Comparison of ENCODE assay signal across 7 mouse cellular contexts in the genomic region with DNA sequence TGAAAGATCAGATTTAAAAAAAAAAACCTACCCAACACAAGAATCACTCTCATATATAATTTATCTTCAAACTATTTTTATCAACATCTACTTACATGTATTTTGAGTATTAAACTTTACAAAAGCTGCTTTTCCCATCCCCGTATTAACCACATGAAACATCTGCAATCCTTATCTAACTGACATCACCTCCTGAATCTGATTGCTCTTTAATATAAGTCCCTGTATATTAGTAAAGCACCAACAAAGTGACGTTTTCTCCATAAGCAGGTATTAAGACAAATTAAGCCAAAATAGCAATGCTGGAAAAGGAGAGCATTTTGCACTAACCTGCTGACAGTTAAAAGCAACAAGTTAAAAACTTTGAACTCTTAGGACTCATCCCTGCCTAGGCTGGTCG. TPM values are rescaled to one million over a fixed set of nuclear protein-coding genes. Genes with fewer than 3 reads are reported as not detected.
A peak's percentile ranks its signal among the peaks of the same experiment; 100 is the strongest.
DNase-seq lines count a peak whose midpoint lies in the region; ATAC-seq and TF ChIP-seq lines count a peak whose summit lies in the region.

No protein-coding gene starts in this region.

- no peaks in the 10 kb centered on the region for H3K27me3 ChIP-seq in lung, postnatal 0 days (replicated peaks; ENCODE audit: insufficient read depth, low read length)
- no peaks in the 10 kb centered on the region for H3K27me3 ChIP-seq in forebrain, embryonic 10.5 days (ENCODE audit: poor library complexity, severe bottlenecking)
- H3K27me3 ChIP-seq in limb, embryonic 13.5 days = no peaks in the 10 kb centered on the region
- H3K27me3 ChIP-seq in stomach, embryonic 15.5 days (replicated peaks) = no peaks in the 10 kb centered on the region

- DNase-seq in lung, postnatal 0 days (ENCODE audit: low spot score) = no peak
- no peak for DNase-seq in lung, postnatal 10 days
- DNase-seq in forebrain, embryonic 10.5 days (ENCODE audit: extremely low spot score, low spot score) = no peak
- DNase-seq in adipocyte (ENCODE audit: low spot score) = no peak

- TF ChIP-seq CTCF in lung, postnatal 0 days (IDR thresholded peaks at IDR 0.05) = no peak

- H3K4me1 ChIP-seq in lung, postnatal 0 days (ENCODE audit: insufficient read depth, low read depth, low read length) = no peaks in the 10 kb centered on the region
- peaks cover 24% of the 10 kb centered on the region for H3K4me1 ChIP-seq in forebrain, embryonic 10.5 days
- peaks cover 17% of the 10 kb centered on the region for H3K4me1 ChIP-seq in limb, embryonic 13.5 days
- no peaks in the 10 kb centered on the region for H3K4me1 ChIP-seq in stomach, embryonic 15.5 days

- ATAC-seq in lung, postnatal 0 days = no peak
- ATAC-seq in limb, embryonic 13.5 days (ENCODE audit: low FRiP score, low read depth) = no peak
- ATAC-seq in stomach, embryonic 15.5 days (ENCODE audit: insufficient read depth, low FRiP score, low read depth) = no peak
- ATAC-seq in frontal cortex, adult (ENCODE audit: low TSS enrichment) = no peak

- H3K9ac ChIP-seq in lung, postnatal 0 days (replicated peaks; ENCODE audit: low read depth) = peak overlapping the region; percentile 93
- peak overlapping the region; percentile 98 for H3K9ac ChIP-seq in limb, embryonic 13.5 days
- H3K9ac ChIP-seq in stomach, embryonic 15.5 days = peak overlapping the region; percentile 95

- H3K9me3 ChIP-seq in lung, postnatal 0 days (ENCODE audit: low read length) = no peaks in the 10 kb centered on the region
- no peaks in the 10 kb centered on the region for H3K9me3 ChIP-seq in forebrain, embryonic 10.5 days
- no peaks in the 10 kb centered on the region for H3K9me3 ChIP-seq in limb, embryonic 13.5 days
- H3K9me3 ChIP-seq in stomach, embryonic 15.5 days = no peaks in the 10 kb centered on the region

- peak overlapping the region; percentile 99 for H3K27ac ChIP-seq in lung, postnatal 0 days (ENCODE audit: low read length)
- H3K27ac ChIP-seq in forebrain, embryonic 10.5 days = peak overlapping the region; percentile 92
- peak overlapping the region; percentile 97; the same call in 1 of the 2 replicates for H3K27ac ChIP-seq in limb, embryonic 13.5 days
- H3K27ac ChIP-seq in stomach, embryonic 15.5 days = peak overlapping the region; percentile 99; the same call in 1 of the 2 replicates

- peak overlapping the region; percentile 96 for H3K4me2 ChIP-seq in lung, postnatal 0 days (replicated peaks; ENCODE audit: low read depth, low read length)
- peak overlapping the region; percentile 93 for H3K4me2 ChIP-seq in limb, embryonic 13.5 days (replicated peaks)
- peak overlapping the region; percentile 82 for H3K4me2 ChIP-seq in stomach, embryonic 15.5 days

- peak overlapping the region; percentile 100 for H3K4me3 ChIP-seq in lung, postnatal 0 days (ENCODE audit: low read depth, low read length)
- H3K4me3 ChIP-seq in forebrain, embryonic 10.5 days = peak overlapping the region; percentile 95
- H3K4me3 ChIP-seq in limb, embryonic 13.5 days = peak overlapping the region; percentile 100
- H3K4me3 ChIP-seq in stomach, embryonic 15.5 days (replicated peaks) = peak overlapping the region; percentile 99

- 3% methylated on average over 3 of the region's 3 CpGs for WGBS in lung, postnatal 0 days
- 8% methylated on average over 3 of the region's 3 CpGs for WGBS in forebrain, embryonic 10.5 days
- WGBS in limb, embryonic 13.5 days = 5% methylated on average over 3 of the region's 3 CpGs
- WGBS in stomach, embryonic 15.5 days = 3% methylated on average over 3 of the region's 3 CpGs

- H3K36me3 ChIP-seq in lung, postnatal 0 days (ENCODE audit: insufficient read depth, low read length) = no peaks in the 10 kb centered on the region
- H3K36me3 ChIP-seq in forebrain, embryonic 10.5 days (replicated peaks) = peaks cover 16% of the 10 kb centered on the region
- peaks cover 6% of the 10 kb centered on the region; the same call in 1 of the 2 replicates for H3K36me3 ChIP-seq in limb, embryonic 13.5 days
- no peaks in the 10 kb centered on the region for H3K36me3 ChIP-seq in stomach, embryonic 15.5 days

- no peak for TF ChIP-seq EP300 in lung, postnatal 0 days (IDR thresholded peaks at IDR 0.05)

RNA-seq across cellular contexts. Expression of a gene that starts 2.0 kb away (rescaled TPM):
- polyA plus RNA-seq in lung, postnatal 0 days (2015; fragmentation: Nextera tagmentation; extraction: Ambion mirVana) = 12.2 and 15.7 TPM in 2 replicates
- 11.9 and 13.0 TPM in 2 replicates for polyA plus RNA-seq in forebrain, embryonic 10.5 days (2016; fragmentation: Nextera tagmentation; extraction: Ambion mirVana)
- 18.1 and 19.7 TPM in 2 replicates for polyA plus RNA-seq in limb, embryonic 13.5 days (2015; fragmentation: Nextera tagmentation; extraction: Ambion mirVana)
- polyA plus RNA-seq in stomach, embryonic 15.5 days (2015; fragmentation: Nextera tagmentation; extraction: Ambion mirVana) = 18.2 and 20.2 TPM in 2 replicates
